Mouse (Mus musculus): ENCODE measurements around the gene Ppp1r8. TPM values are rescaled to one million over a fixed set of nuclear protein-coding genes. Genes with fewer than 3 reads are reported as not detected.

The Ppp1r8 gene
- polyA plus RNA-seq (2017; shearing (Covaris generic)), result 10 to 100 TPM; 51.0 to 57.2 TPM

DNA sequence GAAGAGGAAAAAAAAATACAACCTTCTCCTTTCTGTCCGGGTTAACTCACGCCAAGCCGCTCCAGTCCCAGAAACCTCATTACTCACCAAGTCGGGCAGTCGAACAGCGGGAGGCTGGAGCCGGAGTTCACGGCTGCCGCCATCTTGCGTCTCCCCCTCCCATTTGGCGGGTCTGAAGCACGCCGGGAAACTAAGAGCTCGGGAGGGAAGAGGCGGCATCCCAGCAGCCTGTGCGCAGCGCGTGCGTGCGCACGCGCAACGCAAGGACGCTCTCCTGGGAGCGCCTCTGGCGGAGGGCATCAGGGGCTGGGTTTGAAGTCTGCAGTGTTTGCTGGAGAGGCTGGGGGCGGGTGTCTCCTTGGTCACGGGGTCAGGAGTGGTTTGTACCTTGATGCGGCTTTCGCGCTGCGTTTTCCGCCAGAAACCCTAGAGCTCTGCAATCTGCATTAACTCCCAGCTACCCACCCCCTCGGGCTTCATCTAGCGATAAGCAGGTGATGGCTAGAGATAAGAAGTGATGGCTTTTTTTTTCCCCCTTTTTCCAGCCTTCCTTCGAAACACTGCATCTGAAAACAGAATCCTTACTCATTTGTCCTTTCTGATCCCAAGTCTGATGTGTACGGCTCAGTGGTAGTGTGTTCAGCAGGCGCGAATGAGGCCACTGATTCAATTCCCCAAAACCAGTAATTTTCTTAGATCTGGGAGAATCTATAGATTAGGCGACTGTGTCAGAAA lies at the start of gene Ppp1r8:
Gene Ppp1r8 (minus strand): TSS at position 200 of the 735 bp plus-strand sequence.

DNA sequence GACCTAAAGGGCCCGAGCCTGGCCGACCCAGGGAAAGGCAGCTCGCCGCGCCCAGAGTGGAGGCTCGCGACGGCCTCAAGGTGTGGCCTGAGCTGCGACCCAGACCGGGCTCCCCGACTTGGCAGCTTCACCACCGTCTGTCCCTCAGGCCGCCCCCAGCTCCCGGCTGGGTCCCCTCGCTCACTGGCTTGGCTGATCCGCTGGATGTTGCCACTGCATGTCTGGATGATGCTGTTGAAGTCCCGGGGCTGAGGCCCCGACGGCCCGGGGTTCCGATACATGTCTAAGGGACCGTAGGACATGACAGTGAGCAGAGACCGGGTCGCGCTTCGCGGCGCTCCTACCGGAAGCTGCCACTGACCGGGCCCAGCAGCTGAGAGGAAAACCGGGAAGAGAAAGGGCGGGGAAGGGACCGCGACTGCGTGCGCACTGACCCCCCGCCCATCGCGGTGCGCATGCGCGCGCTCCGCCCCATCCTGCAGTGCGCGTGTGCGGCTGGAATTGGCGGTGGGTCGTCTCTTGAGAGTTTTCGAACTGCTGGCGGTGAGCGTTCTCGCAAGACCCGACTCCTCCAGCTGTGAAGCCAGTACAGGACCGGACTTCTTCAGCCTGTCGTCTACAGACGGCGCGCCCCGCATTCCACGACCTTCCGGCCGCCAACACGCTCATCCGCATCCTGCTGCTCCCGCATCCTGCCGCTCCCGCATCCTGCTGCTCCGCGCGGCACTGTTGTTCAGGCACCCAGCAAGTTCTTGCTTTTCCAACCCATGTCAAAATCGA lies 41.3 kb upstream of the Ppp1r8 start, which contains the start of gene Stx12:
Gene Stx12 (minus strand): TSS at position 446 of the 780 bp plus-strand sequence.

GRCm38 (mm10) chr4:132796196-132796886 lies 46.6 kb downstream of the Ppp1r8 start, which contains the start of gene Themis2:
Gene Themis2, minus strand, starts transcription at chr4:132796387.

Other genes with a start within 250 kb of the Ppp1r8 start
- 10 to 100 TPM; 13.8 to 36.6 TPM for gene Eya3, start 204.2 kb downstream of the Ppp1r8 start, polyA plus RNA-seq (2017; shearing (Covaris generic))
- gene Xkr8, start 110.6 kb downstream of the Ppp1r8 start, polyA plus RNA-seq (2017; shearing (Covaris generic)), result 1 to 10 TPM; 3.8 to 9.3 TPM
- gene Smpdl3b, start 85.9 kb downstream of the Ppp1r8 start, polyA plus RNA-seq (2017; shearing (Covaris generic)), result 1 to 10 TPM; 2.6 to 3.7 TPM
- 10 to 100 TPM; 48.6 to 63.9 TPM for gene Rpa2, start 74.8 kb downstream of the Ppp1r8 start, polyA plus RNA-seq (2017; shearing (Covaris generic))
- gene Themis2, start 46.8 kb downstream of the Ppp1r8 start, polyA plus RNA-seq (2017; shearing (Covaris generic)), result 1 to 10 TPM in 1 of 2 experiments, under 1 TPM in 1; 0.68 to 2.0 TPM
- 10 to 100 TPM; 29.7 to 40.0 TPM for gene Stx12, start 41.3 kb upstream of the Ppp1r8 start, polyA plus RNA-seq (2017; shearing (Covaris generic))
- gene Fam76a, start 79.4 kb upstream of the Ppp1r8 start, polyA plus RNA-seq (2017; shearing (Covaris generic)), result 10 to 100 TPM; 31.7 to 33.6 TPM
- 1 to 10 TPM; 2.8 to 4.3 TPM for gene Fgr, start 130.9 kb upstream of the Ppp1r8 start, polyA plus RNA-seq (2017; shearing (Covaris generic))
- gene Ahdc1, start 168.1 kb upstream of the Ppp1r8 start, polyA plus RNA-seq (2017; shearing (Covaris generic)), result 1 to 10 TPM; 5.8 to 6.0 TPM